Comparison of ENCODE assay signal across 8 mouse cellular contexts in the genomic region with DNA sequence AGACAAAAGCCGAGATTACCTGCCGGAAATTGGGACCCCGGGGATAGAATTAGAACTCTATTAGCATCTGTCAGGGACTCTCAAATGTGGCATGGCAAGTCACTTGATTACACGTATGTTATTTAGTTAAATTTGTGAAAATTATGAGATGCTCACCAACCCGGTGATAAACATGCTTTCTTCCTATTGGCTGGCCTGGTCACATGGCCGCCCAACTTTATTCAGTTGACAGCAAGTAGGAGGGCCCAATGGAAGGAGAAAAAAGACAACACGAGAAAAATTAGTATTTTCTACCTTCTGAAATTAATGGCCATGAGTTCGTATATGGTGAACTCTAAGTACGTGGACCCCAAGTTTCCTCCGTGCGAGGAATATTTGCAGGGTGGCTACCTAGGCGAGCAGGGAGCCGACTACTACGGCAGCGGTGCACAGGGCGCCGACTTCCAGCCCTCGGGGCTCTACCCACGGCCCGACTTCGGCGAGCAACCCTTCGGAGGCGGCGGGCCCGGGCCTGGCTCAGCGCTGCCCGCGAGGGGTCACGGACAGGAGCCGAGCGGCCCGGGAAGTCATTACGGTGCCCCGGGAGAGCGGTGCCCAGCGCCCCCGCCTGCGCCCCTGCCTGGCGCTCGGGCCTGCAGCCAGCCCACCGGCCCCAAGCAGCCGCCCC. TPM values are rescaled to one million over a fixed set of nuclear protein-coding genes. Genes with fewer than 3 reads are reported as not detected.
A peak's percentile ranks its signal among the peaks of the same experiment; 100 is the strongest.
DNase-seq lines count a peak whose midpoint lies in the region; ATAC-seq and TF ChIP-seq lines count a peak whose summit lies in the region.

No protein-coding gene starts in this region.

- DNase-seq in heart, adult 18-20 months: no peak
- DNase-seq in ES-E14 (ENCODE audit: low read depth, low spot score): no peak
- DNase-seq in hindbrain, postnatal 0 days (ENCODE audit: low spot score): no peak
- DNase-seq in left cerebral cortex, adult 11 months (ENCODE audit: low spot score): no peak
- no peak for DNase-seq in urinary bladder, adult 2 months (ENCODE audit: low spot score)
- DNase-seq in ovary, postnatal 10 days (ENCODE audit: low spot score): no peak

- peaks cover 93% of the 10 kb centered on the region for H3K27me3 ChIP-seq in heart, embryonic 12.5 days (replicated peaks)
- peaks cover 89% of the 10 kb centered on the region for H3K27me3 ChIP-seq in hindbrain, postnatal 0 days (ENCODE audit: insufficient read depth, low read length)
- peaks cover 99% of the 10 kb centered on the region for H3K27me3 ChIP-seq in midbrain, embryonic 13.5 days

- H3K9me3 ChIP-seq in heart, embryonic 12.5 days (replicated peaks): no peaks in the 10 kb centered on the region
- H3K9me3 ChIP-seq in ES-E14 (ENCODE audit: control insufficient read depth, insufficient read depth, low read depth, low read length): no peaks in the 10 kb centered on the region
- no peaks in the 10 kb centered on the region for H3K9me3 ChIP-seq in hindbrain, postnatal 0 days (ENCODE audit: low read length)
- no peaks in the 10 kb centered on the region for H3K9me3 ChIP-seq in midbrain, embryonic 13.5 days

- ATAC-seq in heart, embryonic 12.5 days (ENCODE audit: insufficient number of reproducible peaks, low FRiP score): no peak
- 0 out of 2 replicates have a peak, but pooled peaks have one; percentile 50 for ATAC-seq in hindbrain, postnatal 0 days
- no peak for ATAC-seq in midbrain, embryonic 13.5 days

- in situ Hi-C loops in ES-E14 (cut with MboI; ENCODE audit: low sequenced_read_pairs in 2 of 2, unreplicated experiment in 2 of 2): no loop called here

- H3K4me3 ChIP-seq in heart, embryonic 12.5 days: peak overlapping the region; percentile 42
- H3K4me3 ChIP-seq in ES-E14 (ENCODE audit: insufficient read depth in 1 of 2, low read depth in 1 of 2, low read length in 2 of 2, poor library complexity in 1 of 2, severe bottlenecking in 1 of 2): peak overlapping the region; percentile 42 to 60
- peak overlapping the region; percentile 41 for H3K4me3 ChIP-seq in hindbrain, postnatal 0 days (ENCODE audit: low read length)
- peak overlapping the region; percentile 14; the same call in 1 of the 2 replicates for H3K4me3 ChIP-seq in midbrain, embryonic 13.5 days (replicated peaks)

- no peak overlapping the region for H3K27ac ChIP-seq in heart, embryonic 12.5 days (ENCODE audit: poor library complexity, severe bottlenecking)
- no peak overlapping the region for H3K27ac ChIP-seq in ES-E14 (ENCODE audit: insufficient read depth, low read depth, low read length, poor library complexity, severe bottlenecking)
- peak overlapping the region; percentile 56 for H3K27ac ChIP-seq in hindbrain, postnatal 0 days
- no peak overlapping the region for H3K27ac ChIP-seq in midbrain, embryonic 13.5 days

- no peak overlapping the region for H3K9ac ChIP-seq in heart, embryonic 12.5 days
- no peak overlapping the region for H3K9ac ChIP-seq in ES-E14 (ENCODE audit: insufficient read depth, low read depth, low read length, poor library complexity, severe bottlenecking)
- peak overlapping the region; percentile 35 for H3K9ac ChIP-seq in hindbrain, postnatal 0 days (replicated peaks; ENCODE audit: low read length)
- no peak overlapping the region for H3K9ac ChIP-seq in midbrain, embryonic 13.5 days (replicated peaks)

- H3K36me3 ChIP-seq in heart, embryonic 12.5 days: no peaks in the 10 kb centered on the region
- no peaks in the 10 kb centered on the region for H3K36me3 ChIP-seq in ES-E14 (ENCODE audit: control insufficient read depth, insufficient read depth, low read length, poor library complexity, severe bottlenecking)
- no peaks in the 10 kb centered on the region for H3K36me3 ChIP-seq in hindbrain, postnatal 0 days (ENCODE audit: insufficient read depth, low read length)
- H3K36me3 ChIP-seq in midbrain, embryonic 13.5 days: no peaks in the 10 kb centered on the region

- WGBS in heart, embryonic 12.5 days: under 1% methylated on average over 43 of the region's 43 CpGs
- WGBS in hindbrain, postnatal 0 days: 1% methylated on average over 43 of the region's 43 CpGs
- WGBS in midbrain, embryonic 13.5 days: under 1% methylated on average over 43 of the region's 43 CpGs

- peak overlapping the region; percentile 62 for H3K4me2 ChIP-seq in heart, embryonic 12.5 days
- H3K4me2 ChIP-seq in hindbrain, postnatal 0 days (ENCODE audit: low read depth, low read length): peak overlapping the region; percentile 50
- peak overlapping the region; percentile 26; the same call in 1 of the 2 replicates for H3K4me2 ChIP-seq in midbrain, embryonic 13.5 days (replicated peaks)

- no peak for TF ChIP-seq CTCF in hindbrain, postnatal 0 days (IDR thresholded peaks at IDR 0.05; ENCODE audit: low read depth)

- H3K4me1 ChIP-seq in heart, embryonic 12.5 days (replicated peaks): peaks cover 10% of the 10 kb centered on the region
- H3K4me1 ChIP-seq in ES-E14 (ENCODE audit: control insufficient read depth in 2 of 2, insufficient read depth in 2 of 2, low read length in 2 of 2, poor library complexity in 1 of 2): peaks cover 0 to 4% of the 10 kb centered on the region in 2 experiments; a peak in 1 of 4 replicates
- no peaks in the 10 kb centered on the region for H3K4me1 ChIP-seq in hindbrain, postnatal 0 days (ENCODE audit: insufficient read depth, low read length)
- H3K4me1 ChIP-seq in midbrain, embryonic 13.5 days (replicated peaks): peaks cover 6% of the 10 kb centered on the region

TF ChIP-seq in ES-E14, 5 proteins besides CTCF, POLR2A, EP300 and RAD21:
- TF ChIP-seq HCFC1 (IDR thresholded peaks at IDR 0.05; ENCODE audit: borderline replicate concordance, insufficient read depth, low read length) (no peak), ZNF384 (IDR thresholded peaks at IDR 0.05; ENCODE audit: low read depth, low read length) (no peak), ZC3H11A (IDR thresholded peaks at IDR 0.05; ENCODE audit: borderline replicate concordance, low read depth, low read length) (no peak), CHD2 (IDR thresholded peaks at IDR 0.05; ENCODE audit: low read depth, low read length) (no peak), MAFK (IDR thresholded peaks at IDR 0.05; ENCODE audit: insufficient read depth, low read depth, low read length) (no peak)

RNA-seq across cellular contexts. Expression of a gene that starts 0.6 kb away (rescaled TPM):
- 0.08 TPM in 1 of 2 replicates, not detected in the other for polyA plus RNA-seq in heart, embryonic 12.5 days (2016; fragmentation: Nextera tagmentation; extraction: Ambion mirVana)
- total RNA-seq in heart, adult 18-20 months (2021): not detected
- total RNA-seq in ES-E14 (2012; rRNA removed): 0.22 TPM in 1 of 2 replicates, not detected in the other
- 1.3 and 3.5 TPM in 2 replicates for total RNA-seq in hindbrain, postnatal 0 days (2014; rRNA removed)
- 0.37 and 0.70 TPM in 2 replicates for polyA plus RNA-seq in hindbrain, postnatal 0 days (2015; fragmentation: Nextera tagmentation; extraction: Ambion mirVana)
- not detected in 2 replicates for polyA plus RNA-seq in midbrain, embryonic 13.5 days (2015; fragmentation: Nextera tagmentation; extraction: Ambion mirVana)
- 8.8 and 10.0 TPM in 2 replicates for polyA plus RNA-seq in urinary bladder, adult 2 months (2012; rRNA removed)

RNA-seq across cellular contexts. Expression of a gene that starts 15.4 kb away (rescaled TPM):
- polyA plus RNA-seq in heart, embryonic 12.5 days (2016; fragmentation: Nextera tagmentation; extraction: Ambion mirVana): 0.19 TPM in 1 of 2 replicates, not detected in the other
- total RNA-seq in heart, adult 18-20 months (2021): under 1 TPM; 0.25 to 0.26 TPM
- total RNA-seq in ES-E14 (2012; rRNA removed): 0.16 and 0.94 TPM in 2 replicates
- 13.9 and 18.1 TPM in 2 replicates for total RNA-seq in hindbrain, postnatal 0 days (2014; rRNA removed)
- 1.6 and 1.9 TPM in 2 replicates for polyA plus RNA-seq in hindbrain, postnatal 0 days (2015; fragmentation: Nextera tagmentation; extraction: Ambion mirVana)
- not detected in 2 replicates for polyA plus RNA-seq in midbrain, embryonic 13.5 days (2015; fragmentation: Nextera tagmentation; extraction: Ambion mirVana)
- 39.2 and 61.2 TPM in 2 replicates for polyA plus RNA-seq in urinary bladder, adult 2 months (2012; rRNA removed)

RNA-seq across cellular contexts. Expression of a gene that starts 15.4 kb away (rescaled TPM):
- 2.5 and 3.1 TPM in 2 replicates for polyA plus RNA-seq in heart, embryonic 12.5 days (2016; fragmentation: Nextera tagmentation; extraction: Ambion mirVana)
- not detected for total RNA-seq in heart, adult 18-20 months (2021)
- 0.40 TPM in 1 of 2 replicates, not detected in the other for total RNA-seq in ES-E14 (2012; rRNA removed)
- 31.3 and 36.8 TPM in 2 replicates for total RNA-seq in hindbrain, postnatal 0 days (2014; rRNA removed)
- 25.2 and 26.3 TPM in 2 replicates for polyA plus RNA-seq in hindbrain, postnatal 0 days (2015; fragmentation: Nextera tagmentation; extraction: Ambion mirVana)
- 0.17 TPM in 2 replicates for polyA plus RNA-seq in midbrain, embryonic 13.5 days (2015; fragmentation: Nextera tagmentation; extraction: Ambion mirVana)
- 2.6 and 2.7 TPM in 2 replicates for polyA plus RNA-seq in urinary bladder, adult 2 months (2012; rRNA removed)

RNA-seq across cellular contexts. Expression of a gene that starts 22.7 kb away (rescaled TPM):
- 0.10 and 0.37 TPM in 2 replicates for polyA plus RNA-seq in heart, embryonic 12.5 days (2016; fragmentation: Nextera tagmentation; extraction: Ambion mirVana)
- total RNA-seq in heart, adult 18-20 months (2021): 1 to 10 TPM in 1 of 2 experiments, under 1 TPM in 1; 0.65 to 2.3 TPM
- total RNA-seq in ES-E14 (2012; rRNA removed): 0.63 and 1.2 TPM in 2 replicates
- total RNA-seq in hindbrain, postnatal 0 days (2014; rRNA removed): 0.37 and 9.2 TPM in 2 replicates
- polyA plus RNA-seq in hindbrain, postnatal 0 days (2015; fragmentation: Nextera tagmentation; extraction: Ambion mirVana): 0.21 TPM in 1 of 2 replicates, not detected in the other
- polyA plus RNA-seq in midbrain, embryonic 13.5 days (2015; fragmentation: Nextera tagmentation; extraction: Ambion mirVana): 0.08 TPM in 1 of 2 replicates, not detected in the other
- 19.5 and 23.1 TPM in 2 replicates for polyA plus RNA-seq in urinary bladder, adult 2 months (2012; rRNA removed)

RNA-seq across cellular contexts. Expression of a gene that starts 29.6 kb away (rescaled TPM):
- polyA plus RNA-seq in heart, embryonic 12.5 days (2016; fragmentation: Nextera tagmentation; extraction: Ambion mirVana): 0.08 TPM in 1 of 2 replicates, not detected in the other
- total RNA-seq in heart, adult 18-20 months (2021): under 1 TPM; 0.15 to 0.44 TPM
- total RNA-seq in ES-E14 (2012; rRNA removed): 0.37 and 0.76 TPM in 2 replicates
- not detected in 2 replicates for total RNA-seq in hindbrain, postnatal 0 days (2014; rRNA removed)
- polyA plus RNA-seq in hindbrain, postnatal 0 days (2015; fragmentation: Nextera tagmentation; extraction: Ambion mirVana): not detected in 2 replicates
- polyA plus RNA-seq in midbrain, embryonic 13.5 days (2015; fragmentation: Nextera tagmentation; extraction: Ambion mirVana): not detected in 2 replicates
- polyA plus RNA-seq in urinary bladder, adult 2 months (2012; rRNA removed): 9.1 and 12.2 TPM in 2 replicates

Comparison
In these comparisons a context has a peak if more than half of its experiments do, and no peak if none do; other contexts are left out.
1. RNA of a gene that starts 15.4 kb away (polyA plus RNA-seq): 39.2 to 61.2 TPM in urinary bladder, adult 2 months; 1.6 to 1.9 TPM in hindbrain, postnatal 0 days, 0.19 TPM in heart, embryonic 12.5 days and not detected in midbrain, embryonic 13.5 days; every median in the first group is over 10 times any median in the second.
2. Peak in every context shown above with its lines, with median percentiles within 50 percentile points of each other: H3K4me2 ChIP-seq and H3K4me3 ChIP-seq.